Mouse (Mus musculus) liver, embryonic 13.5 days (tissue): Measurements from ENCODE around the gene Grik4. TPM values are rescaled to one million over a fixed set of nuclear protein-coding genes. Genes with fewer than 3 reads are reported as not detected.

Experiments used
- ATAC-seq: fragments of 200-750 bp; cut with Nextera tagmentation; 2 replicates; pipeline ENCODE4 v1.8.0; 2017; ENCODE audit warnings: low read depth, mild to moderate bottlenecking, moderate number of reproducible peaks, moderate library complexity
- DNase-seq: peaks from one replicate; pipeline ENCODE4 v3.0.0; 2022
- H3K27ac ChIP-seq: fragments of 300-500 bp; sonication (generic); 2 replicates; pipeline ENCODE4 v1.5.1; 2015; ENCODE audit warnings: moderate library complexity, mild to moderate bottlenecking, inconsistent platforms
- H3K27me3 ChIP-seq: fragments of 300-500 bp; sonication (generic); 2 replicates; pipeline ENCODE4 v1.6.1; 2015; ENCODE audit warnings: mild to moderate bottlenecking, inconsistent platforms
- H3K36me3 ChIP-seq: fragments of 300-500 bp; sonication (generic); 2 replicates; pipeline ENCODE4 v1.6.1; 2015; ENCODE audit warnings: mild to moderate bottlenecking, inconsistent platforms
- H3K4me1 ChIP-seq: fragments of 300-500 bp; sonication (generic); replicated peaks from 2 replicates; pipeline ENCODE4 v1.6.1; 2015; ENCODE audit warnings: inconsistent platforms
- H3K4me2 ChIP-seq: fragments of 300-500 bp; sonication (generic); 2 replicates; pipeline ENCODE4 v1.6.1; 2015; ENCODE audit warnings: inconsistent platforms, mild to moderate bottlenecking, moderate library complexity
- H3K4me3 ChIP-seq: fragments of 300-500 bp; sonication (generic); replicated peaks from 2 replicates; pipeline ENCODE4 v1.5.1; 2015; ENCODE audit warnings: mild to moderate bottlenecking, inconsistent platforms
- H3K9ac ChIP-seq: fragments of 300-500 bp; sonication (generic); 2 replicates; pipeline ENCODE4 v1.6.1; 2015; ENCODE audit warnings: mild to moderate bottlenecking, inconsistent platforms
- H3K9me3 ChIP-seq: fragments of 300-500 bp; sonication (generic); replicated peaks from 2 replicates; pipeline ENCODE4 v1.6.1; 2016; ENCODE audit warnings: inconsistent platforms
- WGBS: fragments of 180-500 bp; shearing (Covaris S2); methylation state at CpG from one replicate; pipeline ENCODE4 v1.1.7; 2015; ENCODE audit not compliant: insufficient replicate concordance; 5-methylcytosine and 5-hydroxymethylcytosine counted together
- polyA plus RNA-seq: library from polyadenylated mRNA; unstranded; fragments of >200 nt; fragmentation: Nextera tagmentation; extraction: Ambion mirVana; gene quantifications from 2 replicates; pipeline ENCODE4 v1.2.1, GENCODE M21; 2015

Grik4 gene
- polyA plus RNA-seq, 1 experiment from 2014 or later = 1.1 TPM

GRCm38 (mm10) chr9:42837498-42837897, 106.8 kb downstream of the Grik4 start:
- H3K9me3 ChIP-seq = no peaks in the 10 kb centered on the region
- no peak for DNase-seq
- H3K27me3 ChIP-seq = no peaks in the 10 kb centered on the region
- 26% methylated on average over 6 of the region's 6 CpGs for WGBS
- H3K4me1 ChIP-seq = no peaks in the 10 kb centered on the region; the same call in 1 of the 2 replicates
- no peak overlapping the region for H3K27ac ChIP-seq
- H3K4me2 ChIP-seq = no peak overlapping the region
- no peak overlapping the region for H3K9ac ChIP-seq
- H3K36me3 ChIP-seq = no peaks in the 10 kb centered on the region
- no peak overlapping the region for H3K4me3 ChIP-seq
- no peak for ATAC-seq

DNA sequence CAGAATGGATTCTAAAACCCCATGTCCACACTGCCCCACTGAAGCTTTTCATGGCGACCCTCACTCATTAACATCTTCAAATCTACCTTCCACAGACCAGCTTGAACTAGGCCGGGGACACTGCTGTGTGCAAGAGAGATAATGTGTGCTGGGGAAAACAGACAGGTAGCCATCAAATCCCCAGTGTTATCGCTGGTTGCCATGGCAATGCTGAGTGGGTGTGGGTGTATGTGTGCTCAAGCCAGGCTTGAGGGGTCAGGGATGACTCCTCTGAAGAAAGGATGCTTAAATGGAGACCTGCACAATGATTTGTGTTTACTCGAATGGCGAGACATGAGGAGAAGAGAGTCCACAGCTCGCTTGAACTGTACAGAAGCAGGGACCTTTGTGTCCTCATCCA, 112.7 kb downstream of the Grik4 start:
- Histone ChIP-seq H3K4me1 (no peaks in the 10 kb centered on the region), H3K9ac (no peak overlapping the region), H3K4me3 (no peak overlapping the region), H3K27me3 (no peaks in the 10 kb centered on the region), H3K27ac (no peak overlapping the region), H3K36me3 (no peaks in the 10 kb centered on the region), H3K4me2 (no peak overlapping the region), H3K9me3 (no peaks in the 10 kb centered on the region)
- no peak for ATAC-seq
- no peak for DNase-seq
- WGBS = 54% methylated on average over 6 of the region's 6 CpGs

GRCm38 (mm10) chr9:42819247-42819646, 125.0 kb downstream of the Grik4 start:
- Histone ChIP-seq H3K27ac (no peak overlapping the region), H3K27me3 (no peaks in the 10 kb centered on the region), H3K9me3 (no peaks in the 10 kb centered on the region), H3K4me1 (no peaks in the 10 kb centered on the region), H3K9ac (no peak overlapping the region), H3K36me3 (no peaks in the 10 kb centered on the region), H3K4me3 (no peak overlapping the region), H3K4me2 (no peak overlapping the region)
- ATAC-seq (no peak), DNase-seq (no peak)
- WGBS = 46% methylated on average over 3 of the region's 3 CpGs

DNA sequence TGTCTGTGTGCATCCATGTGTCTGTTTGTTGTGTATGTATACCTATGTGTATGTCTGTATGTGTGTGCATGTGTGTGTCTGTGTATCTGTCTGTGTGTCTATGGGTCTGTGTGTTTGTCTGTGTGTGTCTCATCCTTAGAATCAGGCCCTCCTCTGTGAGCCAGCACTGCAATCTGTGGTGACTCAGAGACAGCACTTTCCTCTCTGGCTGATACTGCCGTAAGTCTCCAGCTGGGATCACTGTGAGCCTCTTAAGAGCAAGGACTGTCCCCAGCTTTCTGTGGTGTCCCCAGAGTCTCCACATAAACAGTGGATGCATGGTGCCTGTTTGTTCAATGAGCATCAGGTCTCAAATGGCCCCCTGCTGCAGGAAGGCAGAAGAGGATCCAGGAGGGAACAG, 127.5 kb downstream of the Grik4 start:
- Histone ChIP-seq H3K9me3 (no peaks in the 10 kb centered on the region), H3K4me1 (no peaks in the 10 kb centered on the region), H3K36me3 (no peaks in the 10 kb centered on the region), H3K27me3 (no peaks in the 10 kb centered on the region), H3K9ac (no peak overlapping the region), H3K27ac (no peak overlapping the region), H3K4me3 (no peak overlapping the region), H3K4me2 (no peak overlapping the region)
- 71% methylated on average over 1 of the region's 1 CpGs for WGBS
- DNase-seq (no peak), ATAC-seq (no peak)

- Histone ChIP-seq H3K4me2 (no peak overlapping the region), H3K4me3 (no peak overlapping the region), H3K27me3 (no peaks in the 10 kb centered on the region), H3K27ac (no peak overlapping the region), H3K9me3 (no peaks in the 10 kb centered on the region), H3K36me3 (no peaks in the 10 kb centered on the region), H3K9ac (no peak overlapping the region), H3K4me1 (no peaks in the 10 kb centered on the region)
- ATAC-seq = no peak
- DNase-seq = no peak
- 68% methylated on average over 3 of the region's 3 CpGs for WGBS
Observed at GRCm38 (mm10) chr9:42809146-42809545, 135.1 kb downstream of the Grik4 start.

DNA sequence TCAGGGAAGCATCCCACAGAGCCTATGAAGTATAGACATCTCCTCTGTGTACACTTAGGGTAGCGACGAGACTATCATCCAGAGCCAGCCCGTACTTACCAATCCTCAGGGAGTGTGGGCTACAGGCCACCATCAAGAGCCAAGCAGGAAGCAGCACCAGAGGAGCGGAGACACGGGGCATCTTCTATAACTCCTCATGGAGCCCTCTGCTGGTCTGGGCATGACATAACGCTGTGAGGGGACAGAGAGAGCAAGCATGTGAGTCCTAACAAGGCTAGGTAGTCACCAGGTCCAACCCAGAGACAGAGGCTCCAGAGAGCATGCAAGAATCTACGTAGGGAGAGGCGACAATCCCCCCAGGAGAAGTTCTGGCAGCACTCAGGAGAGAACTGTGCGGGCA, 135.9 kb downstream of the Grik4 start:
- Histone ChIP-seq H3K4me3 (no peak overlapping the region), H3K9me3 (no peaks in the 10 kb centered on the region), H3K27me3 (no peaks in the 10 kb centered on the region), H3K4me1 (no peaks in the 10 kb centered on the region), H3K9ac (no peak overlapping the region), H3K4me2 (no peak overlapping the region), H3K36me3 (no peaks in the 10 kb centered on the region), H3K27ac (no peak overlapping the region)
- DNase-seq (no peak), ATAC-seq (no peak)
- WGBS = 56% methylated on average over 9 of the region's 9 CpGs

- H3K4me1 ChIP-seq = no peaks in the 10 kb centered on the region
- H3K4me3 ChIP-seq = no peak overlapping the region
- no peaks in the 10 kb centered on the region for H3K27me3 ChIP-seq
- H3K9me3 ChIP-seq = no peaks in the 10 kb centered on the region
- no peak overlapping the region for H3K27ac ChIP-seq
- ATAC-seq (no peak), DNase-seq (no peak)
- no peak overlapping the region for H3K9ac ChIP-seq
- WGBS = 48% methylated on average over 3 of the region's 3 CpGs
- H3K36me3 ChIP-seq = no peaks in the 10 kb centered on the region
- no peak overlapping the region for H3K4me2 ChIP-seq
Observed at GRCm38 (mm10) chr9:42803061-42803491, 141.2 kb downstream of the Grik4 start.

DNA sequence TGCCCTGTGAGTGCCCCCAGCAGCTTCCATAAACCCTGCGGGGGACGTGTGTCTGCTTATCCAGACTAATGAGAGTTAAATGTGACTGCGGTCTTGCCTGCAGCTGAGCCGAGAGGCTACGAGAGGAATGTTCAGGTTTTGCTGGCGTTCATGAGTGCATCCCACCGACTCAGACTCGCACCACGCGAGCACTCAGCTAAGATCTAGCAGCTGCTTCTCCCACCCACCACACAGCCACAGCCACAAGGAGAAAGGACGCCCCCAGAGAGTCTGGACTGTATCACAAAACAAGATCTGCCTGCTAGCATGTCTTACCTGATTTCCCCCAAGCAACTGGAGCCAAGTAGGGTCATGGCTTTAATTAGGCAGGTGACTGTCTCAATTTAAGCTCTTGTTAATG, 142.4 kb downstream of the Grik4 start:
- no peak for DNase-seq
- no peaks in the 10 kb centered on the region for H3K4me1 ChIP-seq
- no peaks in the 10 kb centered on the region for H3K36me3 ChIP-seq
- no peaks in the 10 kb centered on the region for H3K27me3 ChIP-seq
- no peak for ATAC-seq
- no peak overlapping the region for H3K27ac ChIP-seq
- no peak overlapping the region for H3K4me2 ChIP-seq
- no peaks in the 10 kb centered on the region for H3K9me3 ChIP-seq
- 67% methylated on average over 11 of the region's 11 CpGs for whole genome bisulfite sequencing
- H3K4me3 ChIP-seq = no peak overlapping the region
- no peak overlapping the region for H3K9ac ChIP-seq

- no peak overlapping the region for H3K27ac ChIP-seq
- ATAC-seq (no peak), DNase-seq (no peak)
- no peaks in the 10 kb centered on the region for H3K4me1 ChIP-seq
- no peaks in the 10 kb centered on the region for H3K9me3 ChIP-seq
- no peak overlapping the region for H3K4me3 ChIP-seq
- H3K27me3 ChIP-seq = no peaks in the 10 kb centered on the region
- H3K4me2 ChIP-seq = no peak overlapping the region
- H3K36me3 ChIP-seq = no peaks in the 10 kb centered on the region
- H3K9ac ChIP-seq = no peak overlapping the region
- 55% methylated on average over 7 of the region's 7 CpGs for WGBS
Observed at GRCm38 (mm10) chr9:42800138-42800537, 144.2 kb downstream of the Grik4 start.

DNA sequence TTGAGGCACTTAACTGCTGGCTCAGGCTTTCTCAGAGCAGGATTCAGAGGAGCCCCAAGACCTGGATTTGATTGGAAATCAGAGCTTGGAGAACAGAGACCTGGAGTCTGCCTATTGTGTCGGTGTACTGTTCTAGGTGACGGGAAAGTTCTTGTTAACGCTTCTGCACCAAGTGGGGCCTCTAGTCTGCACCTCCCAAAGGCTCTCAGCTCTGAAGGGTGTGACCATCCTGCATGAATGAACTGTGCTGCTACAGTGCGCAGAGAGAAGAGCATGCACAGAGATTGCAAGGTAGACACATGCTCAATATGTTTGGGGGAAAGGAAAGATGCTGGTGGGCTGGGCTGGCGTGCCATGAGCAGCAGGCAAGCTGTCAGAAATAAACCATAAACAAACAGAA, 144.6 kb downstream of the Grik4 start:
- 69% methylated on average over 5 of the region's 5 CpGs for WGBS
- Histone ChIP-seq H3K4me1 (no peaks in the 10 kb centered on the region), H3K36me3 (no peaks in the 10 kb centered on the region), H3K4me2 (no peak overlapping the region), H3K9ac (no peak overlapping the region), H3K9me3 (no peaks in the 10 kb centered on the region), H3K27me3 (no peaks in the 10 kb centered on the region), H3K4me3 (no peak overlapping the region), H3K27ac (no peak overlapping the region)
- ATAC-seq = no peak
- no peak for DNase-seq

DNA sequence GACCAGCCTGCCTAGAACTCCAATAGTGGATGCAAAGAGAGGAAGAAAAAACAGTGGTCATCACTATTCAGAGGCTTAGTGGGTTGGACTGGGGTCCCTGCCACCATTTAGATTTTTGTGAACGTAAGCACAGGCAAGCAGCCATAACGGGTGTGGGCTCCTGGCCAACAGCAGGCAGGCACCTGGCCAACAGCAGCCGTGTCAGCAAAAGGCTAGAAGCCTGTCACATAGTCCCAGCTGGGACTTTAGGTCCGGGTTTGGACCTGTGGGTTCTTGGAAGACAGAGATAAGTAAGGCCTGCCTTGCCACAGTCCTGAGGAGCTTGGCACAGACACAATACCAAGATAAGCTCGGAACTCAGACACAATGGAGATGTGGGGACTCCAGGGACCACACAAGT, 145.1 kb downstream of the Grik4 start:
- Histone ChIP-seq H3K9me3 (no peaks in the 10 kb centered on the region), H3K4me3 (no peak overlapping the region), H3K36me3 (no peaks in the 10 kb centered on the region), H3K27ac (no peak overlapping the region), H3K27me3 (no peaks in the 10 kb centered on the region), H3K4me2 (no peak overlapping the region), H3K4me1 (no peaks in the 10 kb centered on the region), H3K9ac (no peak overlapping the region)
- ATAC-seq (no peak), DNase-seq (no peak)
- whole genome bisulfite sequencing = 41% methylated on average over 5 of the region's 5 CpGs

DNA sequence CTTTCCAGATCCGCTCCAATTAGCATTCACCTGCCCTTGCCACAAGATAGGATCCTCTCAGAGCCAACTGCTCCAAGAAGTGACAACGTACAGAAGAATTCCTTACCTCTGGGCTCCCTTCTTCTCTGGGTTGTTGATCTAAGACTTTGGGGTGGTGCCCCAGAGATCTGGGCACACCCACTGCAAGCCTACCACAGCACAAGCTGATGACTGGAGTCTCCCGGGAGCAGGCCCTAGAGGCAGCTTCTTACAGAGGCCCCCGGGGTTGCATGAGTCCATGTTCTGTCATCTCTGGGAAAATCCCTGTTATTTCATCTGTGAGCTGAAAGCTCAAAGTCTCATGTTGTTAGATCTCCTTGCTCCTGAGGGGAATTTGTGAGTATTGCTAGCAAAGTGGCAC, 146.0 kb downstream of the Grik4 start:
- H3K4me3 ChIP-seq = no peak overlapping the region
- H3K4me2 ChIP-seq = no peak overlapping the region
- no peak for ATAC-seq
- H3K27ac ChIP-seq = no peak overlapping the region
- no peaks in the 10 kb centered on the region for H3K27me3 ChIP-seq
- no peaks in the 10 kb centered on the region for H3K9me3 ChIP-seq
- 63% methylated on average over 4 of the region's 4 CpGs for WGBS
- H3K9ac ChIP-seq = no peak overlapping the region
- DNase-seq = no peak
- H3K4me1 ChIP-seq = no peaks in the 10 kb centered on the region; the same call in 1 of the 2 replicates
- H3K36me3 ChIP-seq = no peaks in the 10 kb centered on the region
